Mouse (Mus musculus): ENCODE measurements around the gene Scamp4.
A peak's percentile ranks its signal among the peaks of the same experiment; 100 is the strongest.
"Not testable (repeated sequence)": the region's sequence is repeated elsewhere in the genome, so short reads cannot be mapped to it uniquely, and the experiment has no call there.

Scamp4 gene

GRCm38 (mm10) chr10:80610116-80610785 is 7.6 kb downstream of the Scamp4 start:
- no peak for DNase-seq (ENCODE audit: low read depth, low spot score)

- DNase-seq (ENCODE audit: low read depth, low spot score), result no peak
Measured at GRCm38 (mm10) chr10:80611024-80611423, 8.4 kb downstream of the Scamp4 start.

- no peak for DNase-seq (ENCODE audit: low read depth, low spot score)
Measured at GRCm38 (mm10) chr10:80611905-80612304, 9.2 kb downstream of the Scamp4 start.

- DNase-seq (ENCODE audit: low read depth, low spot score), result no peak
Measured at GRCm38 (mm10) chr10:80613821-80614220, 11.1 kb downstream of the Scamp4 start.

GRCm38 (mm10) chr10:80614351-80614750 is 11.7 kb downstream of the Scamp4 start:
- no peak for DNase-seq (ENCODE audit: low read depth, low spot score)

GRCm38 (mm10) chr10:80618181-80618580 is 15.5 kb downstream of the Scamp4 start:
- no peak for DNase-seq (ENCODE audit: low read depth, low spot score)

- no peak for DNase-seq (ENCODE audit: low read depth, low spot score)
Measured at GRCm38 (mm10) chr10:80619465-80620244, 17.0 kb downstream of the Scamp4 start.

- no peak for DNase-seq (ENCODE audit: low read depth, low spot score)
Measured at GRCm38 (mm10) chr10:80620365-80620764, 17.7 kb downstream of the Scamp4 start.

GRCm38 (mm10) chr10:80620796-80621689 is 18.4 kb downstream of the Scamp4 start:
- no peak for DNase-seq (ENCODE audit: low read depth, low spot score)

GRCm38 (mm10) chr10:80621690-80621939 is 18.9 kb downstream of the Scamp4 start:
- DNase-seq (ENCODE audit: low read depth, low spot score), result no peak

GRCm38 (mm10) chr10:80621940-80622660 is 19.4 kb downstream of the Scamp4 start:
- peak; percentile 100 for DNase-seq (ENCODE audit: low read depth, low spot score)

- no peak for DNase-seq (ENCODE audit: low read depth, low spot score)
Measured at GRCm38 (mm10) chr10:80622661-80623456, 20.2 kb downstream of the Scamp4 start, which contains the start of gene Csnk1g2. Gene Csnk1g2, plus strand, starts transcription at chr10:80622838.

GRCm38 (mm10) chr10:80623457-80624191 is 21.0 kb downstream of the Scamp4 start:
- no peak for DNase-seq (ENCODE audit: low read depth, low spot score)

- no peak for DNase-seq (ENCODE audit: low read depth, low spot score)
Measured at GRCm38 (mm10) chr10:80625764-80626163, 23.1 kb downstream of the Scamp4 start.

GRCm38 (mm10) chr10:80627685-80628084 is 25.0 kb downstream of the Scamp4 start:
- no peak for DNase-seq (ENCODE audit: low read depth, low spot score)

- DNase-seq (ENCODE audit: low read depth, low spot score), result no peak
Measured at GRCm38 (mm10) chr10:80628925-80629324, 26.3 kb downstream of the Scamp4 start.

GRCm38 (mm10) chr10:80635345-80635744 is 32.7 kb downstream of the Scamp4 start:
- no peak for DNase-seq (ENCODE audit: low read depth, low spot score)

- DNase-seq (ENCODE audit: low read depth, low spot score), result no peak
Measured at GRCm38 (mm10) chr10:80646936-80647335, 44.3 kb downstream of the Scamp4 start.

- DNase-seq (ENCODE audit: low read depth, low spot score), result not testable (repeated sequence)
Measured at GRCm38 (mm10) chr10:80649910-80650309, 47.2 kb downstream of the Scamp4 start.

GRCm38 (mm10) chr10:80650392-80650791 is 47.7 kb downstream of the Scamp4 start:
- no peak for DNase-seq (ENCODE audit: low read depth, low spot score)

All from brain, embryonic 18.5 days (tissue).